Mouse (Mus musculus): Measurements from ENCODE around the gene Prr5l.

DNA sequence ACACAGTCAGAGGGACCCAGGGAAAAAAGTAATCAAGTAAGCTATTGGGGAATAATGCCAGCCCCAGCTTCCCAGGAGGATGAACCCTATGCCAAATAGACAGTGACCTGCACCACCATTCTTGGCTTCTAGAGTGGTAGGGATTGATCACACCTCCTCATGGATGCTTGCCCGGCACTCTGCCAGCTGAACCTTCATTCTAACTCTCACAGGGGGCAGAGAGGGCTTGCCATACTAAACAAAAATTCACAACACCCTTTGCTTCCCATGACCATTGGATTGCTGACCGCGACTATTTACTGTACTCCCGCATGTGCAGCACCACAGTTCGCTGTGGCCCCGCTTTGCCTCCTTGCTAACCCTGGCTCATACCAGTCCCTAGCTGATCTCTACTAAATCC is 129.8 kb downstream of the Prr5l start:
- no peak for TF ChIP-seq POLR2A (IDR thresholded peaks at IDR 0.05; ENCODE audit: borderline replicate concordance, low read depth, low read length)
- no peak for TF ChIP-seq CTCF (IDR thresholded peaks at IDR 0.05; ENCODE audit: low read depth, low read length)

Measured in bone marrow macrophage, adult 2 months (primary cell).